Mouse (Mus musculus) CH12.LX (cell line): ENCODE measurements around the gene Gpld1. TPM values are rescaled to one million over a fixed set of nuclear protein-coding genes. Genes with fewer than 3 reads are reported as not detected.

ENCODE experiments used
- DNase-seq: peaks from one replicate; pipeline ENCODE4 v3.0.0-alpha.2; 2013; ENCODE audit errors: extremely low read depth
- H3K27ac ChIP-seq: 2 replicates; pipeline ENCODE4 v1.5.1; 2012; ENCODE audit warnings: low read depth, mild to moderate bottlenecking, control low read depth, moderate library complexity; ENCODE audit not compliant: insufficient read depth
- H3K27me3 ChIP-seq: replicated peaks from 2 replicates; pipeline ENCODE3; 2012; ENCODE audit warnings: inconsistent platforms
- H3K36me3 ChIP-seq, 2 experiments: replicated peaks in 1 of 2; 2 replicates each; pipeline versions ENCODE3 to v1.6.1; 2012; ENCODE audit warnings: inconsistent platforms in 1 of 2, low read length in 1 of 2, mild to moderate bottlenecking in 1 of 2, mixed read lengths in 1 of 2, moderate library complexity in 1 of 2; ENCODE audit not compliant: control insufficient read depth in 1 of 2, insufficient read depth in 1 of 2
- H3K4me1 ChIP-seq, 2 experiments: 2 replicates each; pipeline ENCODE4 v1.6.1; 2012; ENCODE audit warnings: inconsistent platforms in 1 of 2, moderate library complexity in 1 of 2; ENCODE audit not compliant: insufficient read depth in 2 of 2, control insufficient read depth in 1 of 2
- H3K4me2 ChIP-seq: 2 replicates; pipeline ENCODE4 v1.6.1; 2012; ENCODE audit warnings: low read depth, mild to moderate bottlenecking, control low read depth; ENCODE audit not compliant: poor library complexity, insufficient read depth, severe bottlenecking
- H3K4me3 ChIP-seq, 3 experiments: fragments of 150-350 bp in 1 of 3; sonication (generic) in 1 of 3; replicated peaks in 1 of 3; 2 replicates each; pipeline versions ENCODE3 to v1.5.1; 2011 to 2012; ENCODE audit warnings: low read depth in 2 of 3, low read length in 2 of 3, mild to moderate bottlenecking in 2 of 3, moderate library complexity in 2 of 3, control low read depth in 1 of 3, improper control_type of control experiment in 1 of 3, inconsistent platforms in 1 of 3, mixed read lengths in 1 of 3; ENCODE audit not compliant: poor library complexity in 1 of 3
- H3K79me2 ChIP-seq: replicated peaks from 2 replicates; pipeline ENCODE4 v1.6.1; 2012; ENCODE audit warnings: mild to moderate bottlenecking, moderate library complexity; ENCODE audit not compliant: control insufficient read depth, poor library complexity, insufficient read depth, severe bottlenecking; ENCODE audit errors: extremely low read depth
- H3K9ac ChIP-seq: 2 replicates; pipeline ENCODE4 v1.6.1; 2012; ENCODE audit warnings: low read depth, mild to moderate bottlenecking, control low read depth, moderate library complexity; ENCODE audit not compliant: insufficient read depth
- H3K9me3 ChIP-seq: replicated peaks from 2 replicates; pipeline ENCODE3; 2012; ENCODE audit warnings: low read length, inconsistent platforms, mixed read lengths
- BHLHE40 ChIP-seq: IDR thresholded peaks from 2 replicates; pipeline ENCODE4 v1.6.1; 2011; ENCODE audit warnings: mild to moderate bottlenecking, low read depth, low read length, improper control_type of control experiment
- CHD1 ChIP-seq: IDR thresholded peaks from 2 replicates; pipeline ENCODE4 v1.6.1; 2012; ENCODE audit warnings: low read depth, low read length, improper control_type of control experiment, inconsistent platforms
- EP300 ChIP-seq: IDR thresholded peaks from 2 replicates; pipeline ENCODE4 v1.6.1; 2011; ENCODE audit warnings: low read length, improper control_type of control experiment
- ETS1 ChIP-seq: conservative IDR thresholded peaks from 2 replicates; pipeline ENCODE4 v1.6.1; 2012; ENCODE audit warnings: low read depth, mild to moderate bottlenecking, inconsistent platforms, low read length, improper control_type of control experiment, moderate library complexity
- IRF4 ChIP-seq: IDR thresholded peaks from 2 replicates; pipeline ENCODE4 v1.6.1; 2014; ENCODE audit warnings: low read depth, mild to moderate bottlenecking, inconsistent platforms, low read length, improper control_type of control experiment
- JUN ChIP-seq: IDR thresholded peaks from 2 replicates; pipeline ENCODE4 v1.6.1; 2011; ENCODE audit warnings: low read depth, mild to moderate bottlenecking, low read length, improper control_type of control experiment, moderate library complexity; ENCODE audit not compliant: insufficient read depth
- JUND ChIP-seq: conservative IDR thresholded peaks from 2 replicates; pipeline ENCODE4 v1.6.1; 2011; ENCODE audit warnings: low read depth, low read length, improper control_type of control experiment
- KAT2A ChIP-seq: IDR thresholded peaks from 2 replicates; pipeline ENCODE4 v1.6.1; 2012; ENCODE audit warnings: low read length, improper control_type of control experiment, inconsistent platforms; ENCODE audit not compliant: insufficient replicate concordance
- MAX ChIP-seq: IDR thresholded peaks from 2 replicates; pipeline ENCODE4 v1.6.1; 2011; ENCODE audit warnings: low read length, improper control_type of control experiment
- MAZ ChIP-seq: IDR thresholded peaks from 2 replicates; pipeline ENCODE4 v1.6.1; 2012; ENCODE audit warnings: low read depth, mild to moderate bottlenecking, inconsistent platforms, low read length, improper control_type of control experiment, moderate library complexity
- MEF2A ChIP-seq: IDR thresholded peaks from 2 replicates; pipeline ENCODE4 v1.6.1; 2014; ENCODE audit warnings: low read depth, mild to moderate bottlenecking, inconsistent platforms, low read length, improper control_type of control experiment, borderline replicate concordance
- MYC ChIP-seq: IDR thresholded peaks from 2 replicates; pipeline ENCODE4 v1.6.1; 2011; ENCODE audit warnings: low read depth, mild to moderate bottlenecking, improper control_type of control experiment, low read length
- NRF1 ChIP-seq: IDR thresholded peaks from 2 replicates; pipeline ENCODE4 v1.6.1; 2014; ENCODE audit warnings: low read depth, mild to moderate bottlenecking, inconsistent platforms, low read length, improper control_type of control experiment, moderate library complexity
- PAX5 ChIP-seq: IDR thresholded peaks from 2 replicates; pipeline ENCODE4 v1.6.1; 2012; ENCODE audit warnings: low read length, inconsistent platforms, mixed read lengths
- RAD21 ChIP-seq: IDR thresholded peaks from 2 replicates; pipeline ENCODE4 v1.6.1; 2011; ENCODE audit warnings: low read depth, mild to moderate bottlenecking, low read length, improper control_type of control experiment, moderate library complexity
- RCOR1 ChIP-seq: conservative IDR thresholded peaks from 2 replicates; pipeline ENCODE4 v1.6.1; 2012; ENCODE audit warnings: low read depth, mild to moderate bottlenecking, inconsistent platforms, low read length, improper control_type of control experiment
- SMC3 ChIP-seq: IDR thresholded peaks from 2 replicates; pipeline ENCODE4 v1.6.1; 2011; ENCODE audit warnings: low read depth, low read length, improper control_type of control experiment
- TBP ChIP-seq: conservative IDR thresholded peaks from 2 replicates; pipeline ENCODE4 v1.6.1; 2011; ENCODE audit warnings: low read depth, low read length, improper control_type of control experiment
- ZC3H11A ChIP-seq: IDR thresholded peaks from 2 replicates; pipeline ENCODE4 v1.6.1; 2012; ENCODE audit warnings: low read depth, mild to moderate bottlenecking, inconsistent platforms, low read length, improper control_type of control experiment
- ZMIZ1 ChIP-seq: IDR thresholded peaks from 2 replicates; pipeline ENCODE4 v1.6.1; 2012; ENCODE audit warnings: low read depth, mild to moderate bottlenecking, inconsistent platforms, low read length, improper control_type of control experiment
- ZNF384 ChIP-seq: IDR thresholded peaks from 2 replicates; pipeline ENCODE4 v1.6.1; 2012; ENCODE audit warnings: low read depth, low read length, improper control_type of control experiment, inconsistent platforms
- dilution Hi-C: fragments of 300-500 bp; cut with MboI; formaldehyde crosslinking; loops from 2 replicates; pipeline ENCODE4 v1.14.3; 2020; ENCODE audit warnings: low sequenced_read_pairs; ENCODE audit not compliant: extremely low pct_unique_long_range_greater_than_20kb, extremely low pct_ligation_motif_present
- in situ Hi-C: fragments of 300-500 bp; cut with MboI; formaldehyde crosslinking; loops from 3 replicates; pipeline ENCODE4 v1.14.3; 2019; ENCODE audit warnings: low sequenced_read_pairs, low pct_ligation_motif_present, low pct_unique_long_range_greater_than_20kb, mixed read lengths
- polyA plus RNA-seq: library from polyadenylated mRNA; unstranded; fragments of >175 nt; gene quantifications from 2 replicates; pipeline ENCODE4 v1.2.1, GENCODE M21; 2012; ENCODE audit warnings: low read depth; ENCODE audit not compliant: insufficient read length
- total RNA-seq, 2 experiments: library from RNA; depleted of rRNA; stranded (reverse); fragments of 300-350 nt in 1 of 2; fragments of >200 nt in 1 of 2; gene quantifications; 2 replicates each; pipeline ENCODE4 v1.2.3; 2012 to 2014

Gpld1 gene
- total and polyA plus RNA-seq, 3 experiments, result 0.23 to 1.4 (median 0.30) TPM

DNA sequence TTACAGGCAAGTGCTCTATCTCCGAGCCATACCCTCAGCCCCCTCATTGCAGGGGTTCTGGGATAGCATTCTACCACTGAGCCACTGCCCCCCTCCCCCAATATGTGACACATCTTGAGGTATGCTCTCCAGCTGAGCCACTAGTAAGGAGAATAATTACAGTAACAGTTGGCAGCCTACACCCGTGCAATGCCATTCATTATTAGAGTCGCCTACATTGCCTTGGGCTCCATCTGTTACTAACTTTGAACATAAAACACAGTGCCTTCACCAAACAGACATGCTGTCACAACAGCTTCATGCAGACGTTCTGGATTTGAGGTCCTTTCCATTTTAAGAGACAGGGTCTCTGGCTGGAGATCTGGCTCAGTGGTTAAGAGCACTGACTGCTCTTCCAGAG, 33.4 kb downstream of the Gpld1 start:
- Histone ChIP-seq H3K4me1 (no peaks in the 10 kb centered on the region), H3K9me3 (no peaks in the 10 kb centered on the region), H3K9ac (no peak overlapping the region), H3K4me3 (no peak overlapping the region), H3K27ac (no peak overlapping the region), H3K27me3 (no peaks in the 10 kb centered on the region)
- in situ Hi-C loops, result loop anchor here (25.0 kb wide), 1 partner anchor 489 kb away; no protein-coding TSS in a partner anchor
- dilution Hi-C loops, result no loop called here
- TF ChIP-seq ZC3H11A (no peak), RAD21 (no peak), MYC (no peak), BHLHE40 (no peak), IRF4 (no peak), PAX5 (no peak), RCOR1 (no peak)
- TF ChIP-seq, all 38 proteins: peak for 0
- DNase-seq, result no peak
- H3K4me2 ChIP-seq, result no peak overlapping the region
- no peaks in the 10 kb centered on the region for H3K79me2 ChIP-seq
- H3K36me3 ChIP-seq, result no peaks in the 10 kb centered on the region

DNA sequence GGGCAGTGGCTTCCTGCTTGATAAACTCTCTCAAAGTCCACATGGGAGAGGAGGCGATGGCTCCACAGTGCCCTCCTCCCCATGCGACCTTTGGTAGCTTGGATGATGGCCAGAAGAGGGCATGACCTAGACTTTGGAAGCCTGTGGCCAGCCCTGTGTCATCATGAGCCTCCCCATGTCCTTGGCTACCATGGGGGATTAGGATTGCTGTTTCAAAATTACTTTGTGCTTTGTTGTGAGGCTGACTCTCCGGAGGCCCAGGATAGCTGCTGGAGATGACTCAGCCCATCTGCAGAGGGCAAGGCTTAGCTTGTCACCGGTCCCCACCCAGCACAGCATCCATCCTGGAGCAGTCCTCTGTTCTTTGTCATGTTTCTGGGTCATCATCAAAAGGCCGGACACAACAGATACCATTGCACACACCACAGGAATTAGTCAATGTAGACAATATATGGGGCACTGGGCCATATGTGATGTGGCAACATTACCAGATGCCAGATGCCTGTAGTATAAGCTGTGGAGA, 34.9 kb downstream of the Gpld1 start:
- no peaks in the 10 kb centered on the region for H3K36me3 ChIP-seq
- in situ Hi-C loops, result loop anchor here (25.0 kb wide), 1 partner anchor 491 kb away; no protein-coding TSS in a partner anchor
- no peaks in the 10 kb centered on the region for H3K27me3 ChIP-seq
- no peak for TF ChIP-seq BHLHE40
- no peak for TF ChIP-seq JUN
- no peak for TF ChIP-seq TBP
- no peak for TF ChIP-seq MEF2A
- no peak for TF ChIP-seq RCOR1
- TF ChIP-seq NRF1, result no peak
- TF ChIP-seq MAX, result no peak
- TF ChIP-seq ZNF384, result no peak
- no peak for TF ChIP-seq KAT2A
- no peak for TF ChIP-seq EP300
- TF ChIP-seq CHD1, result no peak
- TF ChIP-seq MAZ, result no peak
- no peak for TF ChIP-seq JUND
- no peak for TF ChIP-seq PAX5
- no peak for TF ChIP-seq RAD21
- TF ChIP-seq IRF4, result no peak
- TF ChIP-seq ETS1, result no peak
- TF ChIP-seq SMC3, result no peak
- no peak for TF ChIP-seq ZMIZ1
- dilution Hi-C loops, result no loop called here
- H3K4me3 ChIP-seq, result no peak overlapping the region
- DNase-seq, result no peak
- H3K9ac ChIP-seq, result no peak overlapping the region
- no peak overlapping the region for H3K27ac ChIP-seq
- H3K4me2 ChIP-seq, result no peak overlapping the region
- H3K4me1 ChIP-seq, result no peaks in the 10 kb centered on the region
- H3K79me2 ChIP-seq, result no peaks in the 10 kb centered on the region
- H3K9me3 ChIP-seq, result no peaks in the 10 kb centered on the region
